Mouse (Mus musculus) c-Kit-positive CD71-negative TER-119-negative erythroid progenitor cells, embryonic 14.5 days (primary cell): ENCODE measurements around the gene Klra10.
"Not testable (repeated sequence)": the region's sequence is repeated elsewhere in the genome, so short reads cannot be mapped to it uniquely, and the experiment has no call there.

Experiments
- DNase-seq: peaks from one replicate; pipeline ENCODE4 v3.0.0-alpha.2; 2013; ENCODE audit warnings: low read depth

The Klra10 gene

DNA sequence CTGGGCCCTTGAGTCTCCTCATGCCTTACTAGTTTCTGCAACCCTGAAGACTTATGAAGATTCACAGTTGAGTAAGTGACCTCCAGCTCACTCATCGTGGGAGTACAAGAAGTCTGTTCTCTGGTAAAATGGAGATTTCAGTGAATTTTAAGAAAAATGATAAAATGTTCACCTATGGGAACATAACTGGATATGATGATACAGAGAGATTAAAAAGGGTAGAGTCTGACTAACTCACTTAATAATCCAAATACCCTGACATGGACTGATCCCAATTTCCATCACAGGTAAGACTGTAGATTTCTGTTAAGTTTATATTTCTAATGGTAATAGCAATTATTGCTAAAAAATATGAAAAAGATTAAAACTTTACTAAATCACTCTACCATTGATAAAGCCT is at the start of gene Klra10:
Gene Klra10 (minus strand): TSS at position 101 of the 400 bp plus-strand sequence.
- not testable (repeated sequence) for DNase-seq

DNA sequence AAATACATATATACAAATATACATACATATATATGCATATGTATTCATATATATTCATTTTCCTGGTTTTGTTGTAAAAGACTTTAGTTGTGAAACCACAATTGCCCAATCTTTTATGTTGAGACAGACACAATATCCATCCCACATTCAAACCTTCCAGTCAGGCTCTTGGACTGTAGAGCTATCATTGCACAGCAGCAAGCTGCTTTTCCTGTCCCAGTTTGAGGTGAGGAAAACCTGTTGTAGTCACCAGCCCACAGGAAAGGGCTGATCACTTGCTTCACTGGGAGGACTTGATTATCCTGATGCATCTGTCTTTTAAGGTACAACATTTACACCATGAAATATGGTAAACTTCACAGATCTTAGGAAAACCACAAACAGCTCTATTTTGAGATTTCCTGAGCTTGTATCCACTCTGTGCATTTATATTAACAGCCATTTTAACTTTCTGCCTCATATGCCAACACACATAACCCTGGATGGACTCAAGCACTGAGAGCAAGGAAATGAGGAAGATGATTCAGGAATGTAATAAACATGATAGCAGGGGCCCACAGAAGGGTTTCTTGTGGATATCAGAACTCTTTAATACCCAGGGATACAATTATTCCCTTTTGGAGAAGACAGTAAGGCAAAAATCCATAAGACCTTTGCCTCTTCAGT is 6.4 kb upstream of the Klra10 start:
- DNase-seq: no peak

DNA sequence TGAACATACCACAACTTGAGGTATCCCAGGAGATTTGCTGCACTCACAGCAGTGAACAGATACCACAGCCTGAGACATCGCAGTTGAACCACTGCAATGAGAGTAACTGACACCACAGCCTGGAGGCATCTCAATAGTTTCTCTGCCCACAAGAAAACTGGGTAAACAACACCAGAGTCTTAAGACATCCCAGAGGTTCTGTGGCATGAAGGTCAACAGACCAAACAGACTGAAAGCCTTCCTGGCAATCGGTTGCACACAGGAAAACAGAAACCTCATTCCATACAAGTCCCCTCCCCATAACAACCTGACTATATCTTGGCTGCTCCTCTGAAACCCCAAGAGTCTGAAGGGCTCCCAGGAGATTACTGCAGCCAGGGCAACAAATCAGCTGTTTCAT is 26.4 kb downstream of the Klra10 start:
- no peak for DNase-seq

DNA sequence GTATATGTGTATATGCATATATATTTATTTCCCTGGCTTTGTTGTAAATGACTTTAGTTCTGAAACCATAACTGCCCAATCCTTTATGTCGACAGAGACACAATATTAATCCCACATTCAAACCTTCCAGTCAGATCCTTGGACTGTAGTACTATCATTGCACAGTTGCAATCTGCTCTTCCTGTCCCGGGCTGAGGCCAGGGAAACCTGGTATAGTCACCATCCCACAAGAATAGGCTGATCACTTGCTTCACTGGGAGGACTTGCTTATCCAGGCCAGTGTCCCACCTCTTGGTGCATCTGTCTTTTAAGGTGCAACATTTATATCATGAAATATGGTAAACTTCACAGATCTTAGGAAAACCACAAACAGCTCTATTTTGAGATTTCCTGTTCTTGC is 44.2 kb downstream of the Klra10 start:
- DNase-seq: no peak

DNA sequence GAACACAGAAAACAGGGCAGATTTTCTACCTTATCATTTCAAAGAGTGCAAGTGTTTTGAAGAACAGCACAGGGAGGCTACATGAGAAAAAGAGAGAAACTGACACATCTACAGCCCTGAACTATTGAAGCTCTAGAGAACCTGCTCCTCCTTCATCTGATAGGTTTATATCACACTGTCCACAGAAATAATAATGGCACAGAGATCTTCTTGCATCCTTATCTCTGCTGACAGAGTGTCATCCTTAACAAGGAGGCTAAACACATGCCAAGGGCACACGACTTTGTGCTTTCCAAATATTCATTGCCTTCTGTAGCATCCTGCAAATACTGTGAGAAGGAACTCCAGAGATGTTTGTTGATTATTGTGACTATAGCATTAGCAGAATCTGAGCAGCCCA is 45.1 kb downstream of the Klra10 start:
- DNase-seq: no peak

DNA sequence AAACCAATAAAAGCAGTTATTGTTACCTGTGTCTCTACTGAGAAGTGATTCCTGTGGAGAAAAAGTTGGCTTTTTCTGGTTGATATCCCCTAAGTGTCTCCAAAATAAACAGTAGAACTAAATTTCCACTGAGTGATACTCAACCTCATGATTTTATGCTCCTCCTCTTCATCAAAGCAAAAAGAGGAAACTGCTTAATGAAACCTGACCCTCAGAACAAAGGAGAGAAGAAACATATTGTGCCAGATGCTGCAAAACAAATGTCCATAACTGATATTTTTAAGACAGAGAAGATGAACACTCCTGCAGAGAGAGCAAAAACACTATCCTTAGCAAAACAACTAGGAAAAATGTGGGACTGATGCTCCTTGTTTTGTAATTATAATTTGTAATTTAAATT is 48.5 kb downstream of the Klra10 start, which contains the start of gene Klra7:
Gene Klra7 (minus strand): TSS at position 101 of the 400 bp plus-strand sequence.
- DNase-seq: no peak
